Mouse (Mus musculus) lung, embryonic 16.5 days (tissue): ENCODE measurements at regions not wholly inside any gene's neighbourhood (a gene's known extent, or its start where the extent isn't known, plus 50 kb on each side); places are given as distances from the start of the nearest gene placed in this dataset.

Experiments
- ATAC-seq: fragments of 200-750 bp; cut with Nextera tagmentation; 2 replicates; pipeline ENCODE4 v1.8.0; 2017; ENCODE audit warnings: low read depth, mild to moderate bottlenecking, moderate library complexity
- H3K27ac ChIP-seq: fragments of 300-500 bp; sonication (generic); 2 replicates; pipeline ENCODE4 v1.5.1; 2014; ENCODE audit warnings: mild to moderate bottlenecking, control low read depth, low read length
- H3K27me3 ChIP-seq: fragments of 300-500 bp; sonication (generic); 2 replicates; pipeline ENCODE4 v1.6.1; 2014; ENCODE audit warnings: low read depth, low read length, mixed read lengths; ENCODE audit not compliant: control insufficient read depth, insufficient read depth
- H3K36me3 ChIP-seq: fragments of 300-500 bp; sonication (generic); 2 replicates; pipeline ENCODE4 v1.6.1; 2014; ENCODE audit warnings: low read length; ENCODE audit not compliant: control insufficient read depth, insufficient read depth
- H3K4me1 ChIP-seq: fragments of 300-500 bp; sonication (generic); replicated peaks from 2 replicates; pipeline ENCODE4 v1.6.1; 2014; ENCODE audit warnings: low read length, mixed read lengths; ENCODE audit not compliant: control insufficient read depth, insufficient read depth
- H3K4me2 ChIP-seq: fragments of 300-500 bp; sonication (generic); 2 replicates; pipeline ENCODE4 v1.6.1; 2014; ENCODE audit warnings: low read depth, low read length, control low read depth
- H3K4me3 ChIP-seq: fragments of 300-500 bp; sonication (generic); 2 replicates; pipeline ENCODE4 v1.5.1; 2014; ENCODE audit warnings: mild to moderate bottlenecking, low read length, control low read depth
- H3K9ac ChIP-seq: fragments of 300-500 bp; sonication (generic); 2 replicates; pipeline ENCODE4 v1.6.1; 2014; ENCODE audit warnings: low read length, control low read depth
- H3K9me3 ChIP-seq: fragments of 300-500 bp; sonication (generic); 2 replicates; pipeline ENCODE4 v1.6.1; 2016; ENCODE audit warnings: low read length; ENCODE audit not compliant: control insufficient read depth
- WGBS: fragments of 180-500 bp; shearing (Covaris S2); extraction: QIAGEN DNeasy Blood & Tissue Kit; methylation state at CpG from one replicate; pipeline ENCODE4 v1.1.7; 2014; 5-methylcytosine and 5-hydroxymethylcytosine counted together

DNA sequence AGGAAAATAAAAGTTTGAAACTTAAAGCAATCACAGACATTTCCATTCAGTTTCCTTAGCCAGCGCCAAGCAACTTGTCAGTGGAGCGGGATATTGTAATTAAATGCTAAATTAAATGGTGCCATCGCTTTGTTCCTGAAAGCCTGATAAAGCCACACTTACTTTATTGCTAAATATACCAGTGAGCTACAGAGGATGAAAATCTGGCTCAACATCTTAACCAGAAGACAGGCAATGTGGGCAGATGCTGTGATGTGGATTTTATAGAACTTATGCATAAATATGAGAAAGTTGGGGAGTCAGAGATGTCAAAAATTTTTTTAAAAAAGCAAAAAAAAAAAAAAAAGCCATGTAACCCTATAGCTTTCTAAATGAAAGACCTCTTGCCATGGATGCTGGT, 340.8 kb downstream of the Galc start:
- ATAC-seq = no peak
- Histone ChIP-seq H3K27me3 (no peaks in the 10 kb centered on the region), H3K36me3 (no peaks in the 10 kb centered on the region), H3K27ac (no peak overlapping the region), H3K4me2 (no peak overlapping the region), H3K9ac (no peak overlapping the region), H3K4me1 (no peaks in the 10 kb centered on the region), H3K4me3 (no peak overlapping the region), H3K9me3 (no peaks in the 10 kb centered on the region)
- 79% methylated on average over 3 of the region's 3 CpGs for WGBS

DNA sequence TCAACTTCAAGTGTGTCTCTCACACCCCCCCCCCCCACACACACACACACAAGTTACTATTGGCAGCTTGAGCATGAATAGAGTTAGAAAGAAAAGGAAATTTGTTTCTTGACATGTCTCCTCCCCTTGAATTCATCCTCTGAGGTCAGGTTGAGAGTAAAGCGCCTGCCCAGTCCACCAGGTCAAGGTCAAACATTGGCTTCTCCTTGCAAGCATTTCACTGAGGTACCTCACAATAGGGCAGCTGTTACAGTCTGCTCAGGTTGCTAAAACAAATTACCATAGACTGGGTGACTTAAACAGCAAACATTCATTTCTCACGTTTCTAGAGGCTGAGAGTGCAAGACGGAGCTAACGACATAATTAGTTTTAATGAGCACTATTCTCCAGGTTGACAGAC, 344.2 kb downstream of the Galc start:
- Histone ChIP-seq H3K36me3 (no peaks in the 10 kb centered on the region), H3K4me1 (no peaks in the 10 kb centered on the region), H3K27me3 (no peaks in the 10 kb centered on the region), H3K27ac (no peak overlapping the region), H3K4me3 (no peak overlapping the region), H3K9ac (no peak overlapping the region), H3K4me2 (no peak overlapping the region), H3K9me3 (no peaks in the 10 kb centered on the region)
- no peak for ATAC-seq
- 86% methylated on average over 4 of the region's 4 CpGs for WGBS

GRCm38 (mm10) chr12:97912730-97913129, 346.5 kb downstream of the Galc start:
- WGBS = 40% methylated on average over 1 of the region's 1 CpGs
- Histone ChIP-seq H3K36me3 (no peaks in the 10 kb centered on the region), H3K4me1 (no peaks in the 10 kb centered on the region), H3K9me3 (no peaks in the 10 kb centered on the region), H3K9ac (no peak overlapping the region), H3K27me3 (no peaks in the 10 kb centered on the region), H3K4me3 (no peak overlapping the region), H3K27ac (no peak overlapping the region), H3K4me2 (no peak overlapping the region)
- ATAC-seq = peak; percentile 85

GRCm38 (mm10) chr12:97899266-97899665, 360.0 kb downstream of the Galc start:
- Histone ChIP-seq H3K36me3 (no peaks in the 10 kb centered on the region), H3K4me2 (no peak overlapping the region), H3K9me3 (no peaks in the 10 kb centered on the region), H3K27ac (no peak overlapping the region), H3K27me3 (no peaks in the 10 kb centered on the region), H3K9ac (no peak overlapping the region), H3K4me1 (no peaks in the 10 kb centered on the region), H3K4me3 (no peak overlapping the region)
- no peak for ATAC-seq
- WGBS = 54% methylated on average over 5 of the region's 5 CpGs

DNA sequence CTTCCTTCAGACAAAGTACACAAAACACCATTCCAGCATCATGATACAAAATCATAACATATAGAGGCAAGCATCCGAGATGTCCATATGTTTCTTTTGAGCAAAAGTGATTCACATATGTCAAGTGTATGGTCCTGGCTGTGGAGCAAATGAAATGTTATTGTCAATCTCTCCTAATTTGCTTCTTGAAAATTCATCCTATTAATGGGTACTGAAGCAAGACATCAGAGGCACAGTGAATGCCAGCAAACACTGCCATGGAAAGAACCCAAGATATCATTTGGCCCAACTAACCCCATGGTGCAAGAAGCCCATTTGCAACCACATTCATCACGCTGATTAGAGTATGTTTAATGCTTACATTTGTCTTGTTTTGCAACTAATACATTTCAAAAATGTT, 361.1 kb downstream of the Galc start:
- H3K4me3 ChIP-seq = no peak overlapping the region
- no peaks in the 10 kb centered on the region for H3K9me3 ChIP-seq
- H3K36me3 ChIP-seq = no peaks in the 10 kb centered on the region
- H3K27ac ChIP-seq = no peak overlapping the region
- WGBS = 79% methylated on average over 2 of the region's 2 CpGs
- ATAC-seq = no peak
- no peaks in the 10 kb centered on the region for H3K27me3 ChIP-seq
- H3K4me1 ChIP-seq = no peaks in the 10 kb centered on the region
- H3K4me2 ChIP-seq = no peak overlapping the region
- H3K9ac ChIP-seq = no peak overlapping the region

DNA sequence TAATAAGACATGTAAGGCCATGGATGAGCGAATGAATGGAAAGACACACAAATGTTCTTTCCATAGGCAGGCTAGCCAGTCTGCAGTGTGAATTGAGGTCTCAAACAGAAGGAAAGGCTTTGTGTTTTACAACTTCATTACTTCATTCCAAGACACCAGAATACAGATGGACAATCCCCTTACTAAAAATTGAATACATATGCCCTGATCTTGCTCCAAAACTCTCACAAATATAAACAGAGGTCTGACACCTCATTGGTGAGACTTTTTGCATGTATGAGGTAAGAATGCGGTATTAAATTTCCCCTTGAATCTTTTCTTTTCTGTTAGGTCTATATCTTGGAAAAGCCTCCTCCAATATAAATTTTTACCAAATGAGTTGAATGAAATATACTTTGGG, 363.3 kb downstream of the Galc start:
- WGBS = 81% methylated on average over 2 of the region's 2 CpGs
- Histone ChIP-seq H3K9me3 (no peaks in the 10 kb centered on the region), H3K4me1 (no peaks in the 10 kb centered on the region), H3K36me3 (no peaks in the 10 kb centered on the region), H3K4me3 (no peak overlapping the region), H3K9ac (no peak overlapping the region), H3K27ac (no peak overlapping the region), H3K4me2 (no peak overlapping the region), H3K27me3 (no peaks in the 10 kb centered on the region)
- ATAC-seq = no peak

DNA sequence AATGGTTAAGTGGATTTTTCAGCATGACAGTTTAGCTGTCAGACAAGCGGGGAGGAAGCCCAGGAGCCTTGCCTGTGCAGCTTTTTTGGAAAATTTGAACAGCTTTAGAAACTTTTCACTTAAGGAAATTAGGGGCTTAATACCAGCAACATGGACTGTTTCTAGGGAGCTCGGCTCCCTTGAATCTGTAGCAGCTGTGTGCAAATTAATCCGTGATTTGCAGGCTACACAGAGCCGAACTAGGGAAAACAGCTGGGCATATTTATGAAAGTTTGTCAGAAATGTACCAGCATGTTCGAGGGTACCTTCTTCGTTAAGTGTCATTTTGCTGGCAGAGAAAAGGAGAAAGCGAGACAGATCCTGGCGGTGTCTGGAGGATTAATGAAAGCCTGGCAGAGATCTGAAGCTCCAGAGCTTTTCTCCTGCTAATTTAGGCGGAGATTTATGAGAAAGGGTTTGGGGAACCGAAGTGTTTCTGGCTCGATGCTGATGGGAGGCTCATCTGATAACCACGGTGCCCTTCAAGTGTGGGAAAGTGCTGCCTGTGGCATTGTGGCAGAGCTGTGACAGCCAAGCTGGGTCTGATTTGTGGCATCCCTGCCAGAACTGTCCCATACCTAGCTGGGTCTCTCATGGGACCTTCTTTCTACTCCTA, 370.3 kb downstream of the Galc start:
- H3K27me3 ChIP-seq = no peaks in the 10 kb centered on the region
- no peak overlapping the region for H3K27ac ChIP-seq
- H3K9me3 ChIP-seq = no peaks in the 10 kb centered on the region
- ATAC-seq = no peak
- H3K4me3 ChIP-seq = no peak overlapping the region
- no peak overlapping the region for H3K9ac ChIP-seq
- no peak overlapping the region for H3K4me2 ChIP-seq
- H3K4me1 ChIP-seq = no peaks in the 10 kb centered on the region; the same call in 1 of the 2 replicates
- H3K36me3 ChIP-seq = no peaks in the 10 kb centered on the region
- 14% methylated on average over 12 of the region's 12 CpGs for WGBS

DNA sequence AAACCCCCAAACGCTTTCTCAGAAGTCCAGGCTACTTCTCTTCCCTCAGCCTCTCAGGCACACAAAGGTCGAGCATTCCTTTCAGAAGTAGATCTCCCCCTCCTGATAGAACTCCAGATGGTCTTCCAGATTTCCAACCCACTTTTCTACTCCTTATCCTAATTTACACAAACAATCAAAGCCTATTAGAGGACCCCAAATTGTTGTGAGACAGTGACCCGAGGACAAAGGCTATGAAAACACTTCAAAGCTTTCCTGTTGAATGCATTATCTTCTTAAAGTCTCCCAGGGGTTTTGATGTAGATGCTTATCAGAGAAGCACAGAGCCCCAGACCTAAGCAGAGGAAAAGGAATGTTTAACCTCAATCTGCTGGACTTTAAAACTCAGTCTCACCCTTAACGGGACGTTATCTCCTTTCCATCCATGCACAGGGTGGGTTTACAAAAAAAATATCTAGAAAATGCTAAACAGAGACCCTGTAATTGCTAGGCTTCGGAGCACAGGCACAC, 370.9 kb downstream of the Galc start:
- Histone ChIP-seq H3K27ac (no peak overlapping the region), H3K4me1 (no peaks in the 10 kb centered on the region; the same call in 1 of the 2 replicates), H3K9me3 (no peaks in the 10 kb centered on the region), H3K36me3 (no peaks in the 10 kb centered on the region), H3K4me2 (no peak overlapping the region), H3K27me3 (no peaks in the 10 kb centered on the region), H3K4me3 (no peak overlapping the region), H3K9ac (no peak overlapping the region)
- 9% methylated on average over 6 of the region's 6 CpGs for WGBS
- no peak for ATAC-seq

- no peak for ATAC-seq
- Histone ChIP-seq H3K36me3 (no peaks in the 10 kb centered on the region), H3K4me1 (no peaks in the 10 kb centered on the region), H3K27me3 (no peaks in the 10 kb centered on the region), H3K4me3 (no peak overlapping the region), H3K9me3 (no peaks in the 10 kb centered on the region), H3K9ac (no peak overlapping the region), H3K27ac (no peak overlapping the region), H3K4me2 (no peak overlapping the region)
- 55% methylated on average over 4 of the region's 4 CpGs for whole genome bisulfite sequencing
Measured at GRCm38 (mm10) chr12:97882439-97882838, 376.8 kb downstream of the Galc start.

- Histone ChIP-seq H3K4me1 (no peaks in the 10 kb centered on the region), H3K4me2 (no peak overlapping the region), H3K9me3 (no peaks in the 10 kb centered on the region), H3K9ac (no peak overlapping the region), H3K4me3 (no peak overlapping the region), H3K27ac (no peak overlapping the region), H3K36me3 (no peaks in the 10 kb centered on the region), H3K27me3 (no peaks in the 10 kb centered on the region)
- peak; percentile 38; the same call in 1 of the 2 replicates for ATAC-seq
- WGBS = 11% methylated on average over 2 of the region's 2 CpGs
Measured at GRCm38 (mm10) chr12:97872391-97872790, 386.9 kb downstream of the Galc start.
